Mouse (Mus musculus): ENCODE measurements around the gene Lamtor3. TPM values are rescaled to one million over a fixed set of nuclear protein-coding genes. Genes with fewer than 3 reads are reported as not detected.
A peak's percentile ranks its signal among the peaks of the same experiment; 100 is the strongest.
"Not testable (repeated sequence)": the region's sequence is repeated elsewhere in the genome, so short reads cannot be mapped to it uniquely, and the experiment has no call there.

Gene Lamtor3
- polyA plus RNA-seq, 1 experiment from 2014 or later: 106 TPM

GRCm38 (mm10) chr3:137958352-137958751 is 40.0 kb downstream of the Lamtor3 start:
- ATAC-seq (ENCODE audit: low FRiP score, low TSS enrichment) (no peak), DNase-seq (ENCODE audit: low spot score) (no peak)
- Histone ChIP-seq H3K4me2 (replicated peaks; ENCODE audit: low read depth) (no peak overlapping the region), H3K4me3 (ENCODE audit: low read depth, low read length) (no peak overlapping the region), H3K36me3 (ENCODE audit: control insufficient read depth, insufficient read depth, low read length) (no peaks in the 10 kb centered on the region), H3K27me3 (ENCODE audit: control insufficient read depth, insufficient read depth, low read length) (no peaks in the 10 kb centered on the region), H3K4me1 (replicated peaks; ENCODE audit: control insufficient read depth, insufficient read depth) (peaks cover 3% of the 10 kb centered on the region; the same call in 1 of the 2 replicates), H3K9me3 (ENCODE audit: control insufficient read depth, low read length) (no peaks in the 10 kb centered on the region), H3K27ac (replicated peaks) (no peak overlapping the region), H3K9ac (ENCODE audit: low read length) (no peak overlapping the region)
- WGBS: 97% methylated on average over 4 of the region's 4 CpGs
- TF ChIP-seq EP300 (optimal IDR thresholded peaks at IDR 0.05) (no peak), CTCF (IDR thresholded peaks at IDR 0.05; ENCODE audit: low read depth) (no peak)

- Histone ChIP-seq H3K4me3 (ENCODE audit: low read depth, low read length) (no peak overlapping the region), H3K27ac (replicated peaks) (no peak overlapping the region), H3K9ac (ENCODE audit: low read length) (no peak overlapping the region), H3K4me2 (replicated peaks; ENCODE audit: low read depth) (no peak overlapping the region), H3K9me3 (ENCODE audit: control insufficient read depth, low read length) (no peaks in the 10 kb centered on the region), H3K36me3 (ENCODE audit: control insufficient read depth, insufficient read depth, low read length) (no peaks in the 10 kb centered on the region), H3K27me3 (ENCODE audit: control insufficient read depth, insufficient read depth, low read length) (no peaks in the 10 kb centered on the region), H3K4me1 (replicated peaks; ENCODE audit: control insufficient read depth, insufficient read depth) (no peaks in the 10 kb centered on the region; the same call in 1 of the 2 replicates)
- ATAC-seq (ENCODE audit: low FRiP score, low TSS enrichment) (no peak), DNase-seq (ENCODE audit: low spot score) (no peak)
- 81% methylated on average over 4 of the region's 4 CpGs for WGBS
- no peak for TF ChIP-seq EP300 (optimal IDR thresholded peaks at IDR 0.05)
- no peak for TF ChIP-seq CTCF (IDR thresholded peaks at IDR 0.05; ENCODE audit: low read depth)
These were observed 41.1 kb downstream of the Lamtor3 start for GRCm38 (mm10) chr3:137959456-137959855.

- Histone ChIP-seq H3K27ac (replicated peaks) (no peak overlapping the region), H3K9ac (ENCODE audit: low read length) (no peak overlapping the region), H3K9me3 (ENCODE audit: control insufficient read depth, low read length) (no peaks in the 10 kb centered on the region), H3K27me3 (ENCODE audit: control insufficient read depth, insufficient read depth, low read length) (no peaks in the 10 kb centered on the region), H3K4me1 (replicated peaks; ENCODE audit: control insufficient read depth, insufficient read depth) (no peaks in the 10 kb centered on the region), H3K4me2 (replicated peaks; ENCODE audit: low read depth) (no peak overlapping the region), H3K36me3 (ENCODE audit: control insufficient read depth, insufficient read depth, low read length) (no peaks in the 10 kb centered on the region), H3K4me3 (ENCODE audit: low read depth, low read length) (no peak overlapping the region)
- ATAC-seq (ENCODE audit: low FRiP score, low TSS enrichment): peak; percentile 62; the same call in 1 of the 2 replicates
- WGBS: 55% methylated on average over 8 of the region's 8 CpGs
- TF ChIP-seq EP300 (optimal IDR thresholded peaks at IDR 0.05) (no peak), CTCF (IDR thresholded peaks at IDR 0.05; ENCODE audit: low read depth) (no peak)
- DNase-seq (ENCODE audit: low spot score): peak; percentile 31
These were observed 43.6 kb downstream of the Lamtor3 start for GRCm38 (mm10) chr3:137961736-137962385.

DNA sequence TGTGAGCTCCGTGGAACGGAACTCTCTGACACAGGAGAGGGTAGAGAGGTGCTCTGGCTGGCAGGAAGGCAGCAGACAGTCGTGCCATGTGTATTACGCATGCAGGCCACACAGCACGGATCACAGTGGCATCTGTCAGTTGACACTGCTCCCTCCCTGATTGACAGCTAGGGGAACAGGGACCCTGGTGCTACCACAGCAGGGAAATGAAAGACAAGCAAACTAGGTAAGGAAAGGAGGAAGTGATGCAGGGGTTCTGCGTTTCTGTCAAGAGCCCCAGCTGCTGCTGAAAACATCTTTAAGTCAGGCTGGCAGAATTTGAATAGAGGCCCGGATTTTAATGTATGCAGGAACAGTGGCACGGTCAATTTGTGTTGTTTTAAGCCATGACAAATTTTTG is 45.2 kb downstream of the Lamtor3 start:
- H3K4me2 ChIP-seq (replicated peaks; ENCODE audit: low read depth): no peak overlapping the region
- no peaks in the 10 kb centered on the region for H3K4me1 ChIP-seq (replicated peaks; ENCODE audit: control insufficient read depth, insufficient read depth)
- no peak overlapping the region for H3K9ac ChIP-seq (ENCODE audit: low read length)
- TF ChIP-seq CTCF (IDR thresholded peaks at IDR 0.05; ENCODE audit: low read depth) (no peak), EP300 (optimal IDR thresholded peaks at IDR 0.05) (no peak)
- no peaks in the 10 kb centered on the region for H3K36me3 ChIP-seq (ENCODE audit: control insufficient read depth, insufficient read depth, low read length)
- no peak for DNase-seq (ENCODE audit: low spot score)
- 72% methylated on average over 8 of the region's 8 CpGs for WGBS
- no peak overlapping the region for H3K27ac ChIP-seq (replicated peaks)
- H3K4me3 ChIP-seq (ENCODE audit: low read depth, low read length): no peak overlapping the region
- H3K9me3 ChIP-seq (ENCODE audit: control insufficient read depth, low read length): no peaks in the 10 kb centered on the region
- no peak for ATAC-seq (ENCODE audit: low FRiP score, low TSS enrichment)
- H3K27me3 ChIP-seq (ENCODE audit: control insufficient read depth, insufficient read depth, low read length): no peaks in the 10 kb centered on the region

DNA sequence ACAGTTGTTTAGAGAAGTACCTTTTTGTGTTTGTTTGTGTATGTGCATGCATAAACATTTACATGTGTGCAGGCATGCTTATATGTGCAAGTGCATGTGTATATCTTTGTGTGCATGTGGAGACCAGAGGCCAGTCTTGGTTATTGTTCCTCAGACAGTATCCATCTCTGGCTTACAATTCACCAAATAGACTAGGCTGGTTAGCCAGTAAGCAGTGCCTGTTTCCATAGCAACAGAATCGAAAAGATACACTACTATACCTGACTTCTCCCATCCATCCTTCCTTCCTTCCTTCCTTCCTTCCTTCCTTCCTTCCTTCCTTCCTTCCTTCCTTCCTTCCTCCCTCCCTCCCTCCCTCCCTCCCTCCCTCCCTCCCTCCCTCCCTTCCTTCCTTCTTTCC is 45.7 kb downstream of the Lamtor3 start:
- WGBS: 73% methylated on average over 1 of the region's 1 CpGs
- not testable (repeated sequence) for H3K4me2 ChIP-seq (replicated peaks; ENCODE audit: low read depth); ATAC-seq (ENCODE audit: low FRiP score, low TSS enrichment); H3K4me1 ChIP-seq (replicated peaks; ENCODE audit: control insufficient read depth, insufficient read depth); H3K4me3 ChIP-seq (ENCODE audit: low read depth, low read length); H3K9ac ChIP-seq (ENCODE audit: low read length); H3K27ac ChIP-seq (replicated peaks); H3K9me3 ChIP-seq (ENCODE audit: control insufficient read depth, low read length); H3K27me3 ChIP-seq (ENCODE audit: control insufficient read depth, insufficient read depth, low read length); DNase-seq (ENCODE audit: low spot score); H3K36me3 ChIP-seq (ENCODE audit: control insufficient read depth, insufficient read depth, low read length)

- ATAC-seq (ENCODE audit: low FRiP score, low TSS enrichment) (no peak), DNase-seq (ENCODE audit: low spot score) (no peak)
- H3K4me3 ChIP-seq (ENCODE audit: low read depth, low read length): no peak overlapping the region
- H3K27ac ChIP-seq (replicated peaks): 0 out of 2 replicates have a peak overlapping the region, but pooled peaks have one; percentile 9
- no peak overlapping the region for H3K4me2 ChIP-seq (replicated peaks; ENCODE audit: low read depth)
- no peaks in the 10 kb centered on the region for H3K36me3 ChIP-seq (ENCODE audit: control insufficient read depth, insufficient read depth, low read length)
- no peak for TF ChIP-seq CTCF (IDR thresholded peaks at IDR 0.05; ENCODE audit: low read depth)
- no peak for TF ChIP-seq EP300 (optimal IDR thresholded peaks at IDR 0.05)
- H3K9ac ChIP-seq (ENCODE audit: low read length): no peak overlapping the region
- no peaks in the 10 kb centered on the region for H3K9me3 ChIP-seq (ENCODE audit: control insufficient read depth, low read length)
- H3K4me1 ChIP-seq (replicated peaks; ENCODE audit: control insufficient read depth, insufficient read depth): no peaks in the 10 kb centered on the region
- WGBS: 70% methylated on average over 14 of the region's 14 CpGs
- no peaks in the 10 kb centered on the region for H3K27me3 ChIP-seq (ENCODE audit: control insufficient read depth, insufficient read depth, low read length)
These were observed 50.0 kb downstream of the Lamtor3 start for GRCm38 (mm10) chr3:137968105-137968819.
